Comparison of ENCODE assay signal across 8 mouse cellular contexts in the genomic region with DNA sequence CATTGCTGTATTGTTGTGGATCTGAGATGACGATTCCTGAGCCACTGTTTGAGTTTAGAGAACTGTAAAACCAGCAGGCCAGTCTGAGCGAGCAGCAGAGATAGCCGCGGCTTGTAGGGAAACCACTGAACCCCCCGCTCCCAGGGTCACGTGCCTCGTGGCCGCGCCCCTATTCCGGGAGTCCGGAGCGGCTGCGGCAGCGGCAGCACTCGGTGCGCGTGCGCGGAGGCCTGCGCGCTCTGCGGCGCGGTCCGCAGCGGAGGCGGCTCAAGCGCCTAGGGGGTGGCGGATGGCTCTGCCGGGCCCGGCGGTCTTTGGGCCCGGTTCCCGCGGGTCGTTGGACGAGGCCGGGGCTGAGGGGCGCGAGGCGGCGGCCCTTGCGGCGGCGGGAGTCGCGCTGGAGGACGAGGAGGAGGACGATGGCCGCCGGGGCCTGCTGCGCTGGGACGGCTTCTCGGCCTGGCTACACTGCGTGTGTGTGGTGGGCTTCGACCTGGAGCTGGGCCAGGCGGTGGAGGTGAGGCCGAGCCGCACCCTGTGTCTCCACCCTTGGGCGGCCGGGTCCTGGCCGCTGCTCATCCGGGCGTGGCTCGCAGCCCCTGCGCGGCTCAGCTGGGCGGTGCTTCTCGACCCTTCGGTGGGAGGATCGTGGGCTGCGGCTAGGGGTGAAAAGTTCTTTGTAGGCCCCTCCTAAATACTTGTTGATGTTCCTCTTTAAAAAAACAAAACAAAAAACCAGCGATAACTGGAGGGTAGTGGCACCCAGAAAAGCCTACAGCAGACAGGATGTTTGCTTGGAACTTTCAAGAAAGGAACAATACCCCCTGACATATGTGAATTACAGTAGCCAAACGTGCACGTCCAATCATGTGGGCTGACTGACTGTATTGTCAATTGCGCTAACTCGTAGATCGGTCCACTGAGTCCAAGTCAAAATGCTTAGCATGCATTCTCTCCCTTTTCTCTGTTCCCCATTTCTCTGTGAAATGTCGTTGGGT. TPM values are rescaled to one million over a fixed set of nuclear protein-coding genes. Genes with fewer than 3 reads are reported as not detected.
A peak's percentile ranks its signal among the peaks of the same experiment; 100 is the strongest.
DNase-seq lines count a peak whose midpoint lies in the region; ATAC-seq and TF ChIP-seq lines count a peak whose summit lies in the region.

No protein-coding gene starts in this region.

- peak; percentile 96 for ATAC-seq in embryonic facial prominence, embryonic 13.5 days (ENCODE audit: insufficient number of reproducible peaks, insufficient read depth, low FRiP score, low TSS enrichment, low read depth)
- ATAC-seq in limb, embryonic 14.5 days (ENCODE audit: low FRiP score, low read depth) = peak; percentile 95
- peak; percentile 96 for ATAC-seq in midbrain, postnatal 0 days (ENCODE audit: low FRiP score)

- peaks cover 6% of the 10 kb centered on the region for H3K36me3 ChIP-seq in embryonic facial prominence, embryonic 13.5 days
- H3K36me3 ChIP-seq in limb, embryonic 14.5 days (ENCODE audit: control insufficient read depth, insufficient read depth, low read length) = 0 out of 2 replicates have a peak, but pooled peaks cover 2% of the 10 kb centered on the region
- H3K36me3 ChIP-seq in midbrain, postnatal 0 days (ENCODE audit: insufficient read depth, low read length) = no peaks in the 10 kb centered on the region

- under 1% methylated on average over 77 of the region's 79 CpGs for WGBS in embryonic facial prominence, embryonic 13.5 days
- WGBS in limb, embryonic 14.5 days = under 1% methylated on average over 59 of the region's 79 CpGs
- under 1% methylated on average over 74 of the region's 79 CpGs for WGBS in midbrain, postnatal 0 days

- peaks cover 12% of the 10 kb centered on the region for H3K4me1 ChIP-seq in embryonic facial prominence, embryonic 13.5 days
- H3K4me1 ChIP-seq in limb, embryonic 14.5 days (ENCODE audit: control insufficient read depth, insufficient read depth, low read length) = no peaks in the 10 kb centered on the region
- H3K4me1 ChIP-seq in midbrain, postnatal 0 days (ENCODE audit: insufficient read depth, low read length) = no peaks in the 10 kb centered on the region

- peak overlapping the region; percentile 98 for H3K27ac ChIP-seq in embryonic facial prominence, embryonic 13.5 days
- peak overlapping the region; percentile 94 for H3K27ac ChIP-seq in limb, embryonic 14.5 days (replicated peaks; ENCODE audit: low read depth, low read length)
- H3K27ac ChIP-seq in midbrain, postnatal 0 days (ENCODE audit: low read depth, low read length) = peak overlapping the region; percentile 94

- peak overlapping the region; percentile 99 for H3K9ac ChIP-seq in embryonic facial prominence, embryonic 13.5 days
- H3K9ac ChIP-seq in limb, embryonic 14.5 days (ENCODE audit: low read depth, low read length, severe bottlenecking) = peak overlapping the region; percentile 100
- peak overlapping the region; percentile 99 for H3K9ac ChIP-seq in midbrain, postnatal 0 days (replicated peaks; ENCODE audit: low read length, poor library complexity, severe bottlenecking)

- peak overlapping the region; percentile 78 for H3K4me2 ChIP-seq in embryonic facial prominence, embryonic 13.5 days
- peak overlapping the region; percentile 73 for H3K4me2 ChIP-seq in limb, embryonic 14.5 days (replicated peaks; ENCODE audit: low read depth, low read length, severe bottlenecking)
- H3K4me2 ChIP-seq in midbrain, postnatal 0 days (ENCODE audit: low read depth, low read length, poor library complexity, severe bottlenecking) = peak overlapping the region; percentile 74

- peak overlapping the region; percentile 95 for H3K4me3 ChIP-seq in embryonic facial prominence, embryonic 13.5 days
- H3K4me3 ChIP-seq in limb, embryonic 14.5 days (replicated peaks; ENCODE audit: low read length) = peak overlapping the region; percentile 100
- peak overlapping the region; percentile 98 for H3K4me3 ChIP-seq in midbrain, postnatal 0 days (ENCODE audit: low read depth, low read length)

- no peaks in the 10 kb centered on the region for H3K27me3 ChIP-seq in embryonic facial prominence, embryonic 13.5 days
- H3K27me3 ChIP-seq in limb, embryonic 14.5 days (ENCODE audit: control insufficient read depth, insufficient read depth, low read length) = no peaks in the 10 kb centered on the region
- no peaks in the 10 kb centered on the region for H3K27me3 ChIP-seq in midbrain, postnatal 0 days (ENCODE audit: insufficient read depth, low read length)

- TF ChIP-seq CTCF in midbrain, postnatal 0 days (IDR thresholded peaks at IDR 0.05) = no peak

- peak; percentile 62; the same call in 1 of the 2 replicates for TF ChIP-seq POLR2A in limb, embryonic 14.5 days (IDR thresholded peaks at IDR 0.05; ENCODE audit: borderline replicate concordance, extremely low read depth, insufficient read depth, insufficient read length)

- DNase-seq in 3134 (ENCODE audit: extremely low read depth, insufficient read length, low spot score) = peak; percentile 86
- DNase-seq in adrenal gland, postnatal 36 days = peak; percentile 94 to 97
- peak; percentile 89 for DNase-seq in heart, adult 8-10 months (ENCODE audit: low spot score)
- DNase-seq in kidney, adult 9 months = peak; percentile 91
- DNase-seq in limb, embryonic 14.5 days (ENCODE audit: low spot score) = peak; percentile 87
- DNase-seq in midbrain, postnatal 0 days (ENCODE audit: low spot score) = peak; percentile 93
- DNase-seq in spleen, postnatal 14 days (ENCODE audit: low spot score in 2 of 2) = peak; percentile 78 to 84

- no peaks in the 10 kb centered on the region for H3K9me3 ChIP-seq in embryonic facial prominence, embryonic 13.5 days
- no peaks in the 10 kb centered on the region for H3K9me3 ChIP-seq in limb, embryonic 14.5 days (ENCODE audit: control insufficient read depth, low read length)
- no peaks in the 10 kb centered on the region for H3K9me3 ChIP-seq in midbrain, postnatal 0 days (ENCODE audit: low read length)

RNA-seq across cellular contexts. Expression of gene Dennd6a, which starts 6.0 kb away (rescaled TPM):
- total RNA-seq in adrenal gland, postnatal 36 days (2021) = 10 to 100 TPM; 31.2 to 39.6 TPM
- polyA plus RNA-seq in embryonic facial prominence, embryonic 13.5 days (2015; fragmentation: Nextera tagmentation; extraction: Ambion mirVana) = 34.3 and 34.5 TPM in 2 replicates
- 10 to 100 TPM; 12.4 to 13.4 (median 12.9) TPM for total RNA-seq in heart, adult 8-10 months (2022)
- polyA plus RNA-seq in limb, embryonic 14.5 days (2012; rRNA removed) = 19.2 and 19.4 TPM in 2 replicates
- polyA plus RNA-seq in limb, embryonic 14.5 days (2014; fragmentation: Nextera tagmentation; extraction: Ambion mirVana) = 28.6 and 28.7 TPM in 2 replicates
- total RNA-seq in midbrain, postnatal 0 days (2014; rRNA removed) = 26.1 and 26.6 TPM in 2 replicates
- 9.5 and 9.7 TPM in 2 replicates for polyA plus RNA-seq in midbrain, postnatal 0 days (2015; fragmentation: Nextera tagmentation; extraction: Ambion mirVana)

RNA-seq across cellular contexts. Expression of gene Slmap, which starts 44.9 kb away (rescaled TPM):
- total RNA-seq in adrenal gland, postnatal 36 days (2021) = 10 to 100 TPM; 76.2 to 84.7 TPM
- 17.1 and 19.6 TPM in 2 replicates for polyA plus RNA-seq in embryonic facial prominence, embryonic 13.5 days (2015; fragmentation: Nextera tagmentation; extraction: Ambion mirVana)
- total RNA-seq in heart, adult 8-10 months (2022) = 100 to 1,000 TPM; 242 to 367 (median 269) TPM
- 24.8 and 27.0 TPM in 2 replicates for polyA plus RNA-seq in limb, embryonic 14.5 days (2012; rRNA removed)
- 25.4 and 26.5 TPM in 2 replicates for polyA plus RNA-seq in limb, embryonic 14.5 days (2014; fragmentation: Nextera tagmentation; extraction: Ambion mirVana)
- 23.2 and 27.4 TPM in 2 replicates for total RNA-seq in midbrain, postnatal 0 days (2014; rRNA removed)
- 9.9 and 11.1 TPM in 2 replicates for polyA plus RNA-seq in midbrain, postnatal 0 days (2015; fragmentation: Nextera tagmentation; extraction: Ambion mirVana)

RNA-seq across cellular contexts. Expression of gene Arf4, which starts 58.2 kb away (rescaled TPM):
- total RNA-seq in adrenal gland, postnatal 36 days (2021) = 100 to 1,000 TPM; 196 to 225 TPM
- 600 and 602 TPM in 2 replicates for polyA plus RNA-seq in embryonic facial prominence, embryonic 13.5 days (2015; fragmentation: Nextera tagmentation; extraction: Ambion mirVana)
- 10 to 100 TPM; 60.5 to 84.8 (median 69.0) TPM for total RNA-seq in heart, adult 8-10 months (2022)
- polyA plus RNA-seq in limb, embryonic 14.5 days (2012; rRNA removed) = 302 and 353 TPM in 2 replicates
- 670 and 708 TPM in 2 replicates for polyA plus RNA-seq in limb, embryonic 14.5 days (2014; fragmentation: Nextera tagmentation; extraction: Ambion mirVana)
- 149 and 182 TPM in 2 replicates for total RNA-seq in midbrain, postnatal 0 days (2014; rRNA removed)
- polyA plus RNA-seq in midbrain, postnatal 0 days (2015; fragmentation: Nextera tagmentation; extraction: Ambion mirVana) = 404 TPM in 2 replicates

Comparison
In these comparisons a context has a peak if more than half of its experiments do, and no peak if none do; other contexts are left out.
1. Peak in every context shown above with its lines: DNase-seq, ATAC-seq, H3K4me3 ChIP-seq and H3K27ac ChIP-seq.